Mouse (Mus musculus): Measurements from ENCODE around the gene Tmem104. TPM values are rescaled to one million over a fixed set of nuclear protein-coding genes. Genes with fewer than 3 reads are reported as not detected.

Gene Tmem104
- total RNA-seq, 2 experiments from 2014 or later: 9.5 to 9.6 TPM

GRCm38 (mm10) chr11:115225301-115225700 lies 38.0 kb downstream of the Tmem104 start:
- intact Hi-C loops (cut with DNase I): loop anchor here (10.0 kb wide), 1 partner anchor 370 kb away; the partner anchor contains the start of gene Gprc5c

GRCm38 (mm10) chr11:115226811-115227491 lies 39.7 kb downstream of the Tmem104 start:
- DNase-seq: peak in 1 of 2 experiments; percentile 28
- intact Hi-C loops (cut with DNase I): loop anchor here (10.0 kb wide), 1 partner anchor 372 kb away; the partner anchor contains the start of gene Gprc5c

More at GRCm38 (mm10) chr11:115225301-115225700, 38.0 kb downstream of the Tmem104 start:
- DNase-seq: no peak

- no peak for DNase-seq
- intact Hi-C loops (cut with DNase I): loop anchor here (10.0 kb wide), 1 partner anchor 373 kb away; the partner anchor contains the start of gene Gprc5c
These were observed 40.4 kb downstream of the Tmem104 start for GRCm38 (mm10) chr11:115227640-115228039.

- no peak for DNase-seq
- intact Hi-C loops (cut with DNase I): loop anchor here (10.0 kb wide), 1 partner anchor 374 kb away; the partner anchor contains the start of gene Gprc5c
These were observed 41.1 kb downstream of the Tmem104 start for GRCm38 (mm10) chr11:115228430-115228829.

- peak; percentile 37 to 53 for DNase-seq
- intact Hi-C loops (cut with DNase I): loop anchor here (10.0 kb wide), 1 partner anchor 374 kb away; the partner anchor contains the start of gene Gprc5c
These were observed 42.0 kb downstream of the Tmem104 start for GRCm38 (mm10) chr11:115229021-115229930.

- intact Hi-C loops (cut with DNase I): loop anchor here (5.0 kb wide), 1 partner anchor 41 kb away; no protein-coding TSS in a partner anchor
- DNase-seq: no peak
These were observed 44.1 kb downstream of the Tmem104 start for GRCm38 (mm10) chr11:115231168-115231915.

- intact Hi-C loops (cut with DNase I): loop anchor here (2.0 to 5.0 kb wide), 2 partner anchors 29 to 40 kb away; no protein-coding TSS in a partner anchor
- DNase-seq: no peak
These were observed 44.6 kb downstream of the Tmem104 start for GRCm38 (mm10) chr11:115231924-115232323.

GRCm38 (mm10) chr11:115232889-115233288 lies 45.6 kb downstream of the Tmem104 start:
- no peak for DNase-seq
- intact Hi-C loops (cut with DNase I): loop anchor here (2.0 to 5.0 kb wide), 2 partner anchors 30 to 39 kb away; no protein-coding TSS in a partner anchor

- intact Hi-C loops (cut with DNase I): loop anchor here (2.0 to 5.0 kb wide), 2 partner anchors 31 to 39 kb away; no protein-coding TSS in a partner anchor
- no peak for DNase-seq
These were observed 46.4 kb downstream of the Tmem104 start for GRCm38 (mm10) chr11:115233526-115234290.

- DNase-seq: peak in 1 of 2 experiments; percentile 37
- intact Hi-C loops (cut with DNase I): loop anchor here (5.0 kb wide), 1 partner anchor 38 kb away; no protein-coding TSS in a partner anchor
These were observed 47.2 kb downstream of the Tmem104 start for GRCm38 (mm10) chr11:115234320-115235044.

GRCm38 (mm10) chr11:115236570-115236969 lies 49.3 kb downstream of the Tmem104 start:
- intact Hi-C loops (cut with DNase I): no loop called here
- no peak for DNase-seq

GRCm38 (mm10) chr11:115241402-115241801 lies 54.1 kb downstream of the Tmem104 start:
- intact Hi-C loops (cut with DNase I): no loop called here
- DNase-seq: no peak

GRCm38 (mm10) chr11:115242746-115243145 lies 55.5 kb downstream of the Tmem104 start:
- DNase-seq: no peak
- intact Hi-C loops (cut with DNase I): no loop called here

- intact Hi-C loops (cut with DNase I): no loop called here
- no peak for DNase-seq
These were observed 56.5 kb downstream of the Tmem104 start for GRCm38 (mm10) chr11:115243783-115244182.

GRCm38 (mm10) chr11:115244840-115245239 lies 57.6 kb downstream of the Tmem104 start:
- no peak for DNase-seq
- intact Hi-C loops (cut with DNase I): no loop called here

- no peak for DNase-seq
- intact Hi-C loops (cut with DNase I): no loop called here
These were observed 59.1 kb downstream of the Tmem104 start for GRCm38 (mm10) chr11:115246386-115246785.

- intact Hi-C loops (cut with DNase I): no loop called here
- DNase-seq: no peak
These were observed 60.0 kb downstream of the Tmem104 start for GRCm38 (mm10) chr11:115247240-115247639.

GRCm38 (mm10) chr11:115247945-115248344 lies 60.7 kb downstream of the Tmem104 start:
- DNase-seq: no peak
- intact Hi-C loops (cut with DNase I): no loop called here
